ENCODE assay signal across 8 mouse cellular contexts in genomic region chr13:58808381-58808821, GRCm38 (mm10). TPM values are rescaled to one million over a fixed set of nuclear protein-coding genes. Genes with fewer than 3 reads are reported as not detected.
A peak's percentile ranks its signal among the peaks of the same experiment; 100 is the strongest.
DNase-seq lines count a peak whose midpoint lies in the region; ATAC-seq and TF ChIP-seq lines count a peak whose summit lies in the region.

No protein-coding gene starts in this region.

- no peaks in the 10 kb centered on the region for H3K4me1 ChIP-seq in lung, postnatal 0 days (ENCODE audit: insufficient read depth, low read depth, low read length)

- TF ChIP-seq CTCF in layer of hippocampus, adult 2 months (conservative IDR thresholded peaks at IDR 0.05): peak; percentile 50
- TF ChIP-seq CTCF in lung, postnatal 0 days (IDR thresholded peaks at IDR 0.05): peak; percentile 16; the same call in 1 of the 2 replicates

- H3K27ac ChIP-seq in layer of hippocampus, adult 2 months: peak overlapping the region; percentile 100
- H3K27ac ChIP-seq in lung, postnatal 0 days (ENCODE audit: low read length): no peak overlapping the region

- peak; percentile 51 to 70 for DNase-seq in left cerebral cortex, adult 18-20 months (ENCODE audit: low spot score in 2 of 2)
- DNase-seq in left cerebral cortex, adult 11 months (ENCODE audit: low spot score): no peak
- peak; percentile 48 for DNase-seq in embryo, embryonic 9.5 days (ENCODE audit: extremely low spot score)
- DNase-seq in gastrocnemius, postnatal 4 days (ENCODE audit: low spot score in 2 of 2): peak; percentile 18 to 30
- peak; percentile 67 to 69 for DNase-seq in layer of hippocampus, adult 2 months (ENCODE audit: low spot score in 2 of 2)
- DNase-seq in lung, postnatal 0 days (ENCODE audit: low spot score): peak; percentile 8
- DNase-seq in right cerebral cortex, postnatal 10 days (ENCODE audit: low spot score in 2 of 2): peak; percentile 79 to 84

- peaks cover 32% of the 10 kb centered on the region for H3K27me3 ChIP-seq in lung, postnatal 0 days (replicated peaks; ENCODE audit: insufficient read depth, low read length)

- no peak for TF ChIP-seq EP300 in lung, postnatal 0 days (IDR thresholded peaks at IDR 0.05)

- no peaks in the 10 kb centered on the region for H3K9me3 ChIP-seq in lung, postnatal 0 days (ENCODE audit: low read length)

- no peak overlapping the region for H3K9ac ChIP-seq in lung, postnatal 0 days (replicated peaks; ENCODE audit: low read depth)

- H3K36me3 ChIP-seq in lung, postnatal 0 days (ENCODE audit: insufficient read depth, low read length): no peaks in the 10 kb centered on the region

- 0 out of 2 replicates have a peak, but pooled peaks have one; percentile 25 for ATAC-seq in lung, postnatal 0 days
- ATAC-seq in inflammation-experienced regulatory T-cells, adult 6 months: no peak

- H3K4me3 ChIP-seq in layer of hippocampus, adult 2 months: peak overlapping the region; percentile 96
- peak overlapping the region; percentile 40 for H3K4me3 ChIP-seq in lung, postnatal 0 days (ENCODE audit: low read depth, low read length)

- 3% methylated on average over 28 of the region's 32 CpGs for WGBS in lung, postnatal 0 days

- H3K4me2 ChIP-seq in lung, postnatal 0 days (replicated peaks; ENCODE audit: low read depth, low read length): peak overlapping the region; percentile 75

RNA-seq across cellular contexts. Expression of gene Ntrk2, which starts 2.0 kb away (rescaled TPM):
- 100 to 1,000 TPM; 369 to 406 TPM for total RNA-seq in left cerebral cortex, adult 18-20 months (2021)
- 10 to 100 TPM; 21.7 to 24.8 TPM for total RNA-seq in gastrocnemius, postnatal 4 days (2021)
- total RNA-seq in layer of hippocampus, adult 2 months (2021): 100 to 1,000 TPM; 313 to 329 TPM
- 2.9 and 3.3 TPM in 2 replicates for polyA plus RNA-seq in lung, postnatal 0 days (2015; fragmentation: Nextera tagmentation; extraction: Ambion mirVana)
- polyA plus RNA-seq in inflammation-experienced regulatory T-cells, adult 6 months (2017; shearing (Covaris generic)): under 1 TPM in 1 of 3 experiments, not detected in 2; 0.07 TPM

Comparison
In these comparisons a context has a peak if more than half of its experiments do, and no peak if none do; other contexts are left out.
1. RNA of gene Ntrk2, which starts 2.0 kb away (total RNA-seq): 369 to 406 TPM in left cerebral cortex, adult 18-20 months and 313 to 329 TPM in layer of hippocampus, adult 2 months; 21.7 to 24.8 TPM in gastrocnemius, postnatal 4 days; every median in the first group is over 10 times any median in the second.